Mouse (Mus musculus) forebrain, embryonic 16.5 days (tissue): Measurements from ENCODE around the gene Aoah. TPM values are rescaled to one million over a fixed set of nuclear protein-coding genes. Genes with fewer than 3 reads are reported as not detected.

ENCODE experiments used
- ATAC-seq: fragments of 200-750 bp; cut with Nextera tagmentation; 2 replicates; pipeline ENCODE4 v1.8.0; 2017; ENCODE audit warnings: mild to moderate bottlenecking, moderate library complexity
- H3K27ac ChIP-seq: fragments of 300-500 bp; sonication (generic); 2 replicates; pipeline ENCODE4 v1.5.1; 2014; ENCODE audit warnings: low read length, control low read depth
- H3K27me3 ChIP-seq: fragments of 300-500 bp; sonication (generic); replicated peaks from 2 replicates; pipeline ENCODE4 v1.6.1; 2014; ENCODE audit warnings: low read length; ENCODE audit not compliant: control insufficient read depth, insufficient read depth
- H3K36me3 ChIP-seq: fragments of 300-500 bp; sonication (generic); 2 replicates; pipeline ENCODE4 v1.6.1; 2014; ENCODE audit not compliant: control insufficient read depth, insufficient read depth
- H3K4me1 ChIP-seq: fragments of 300-500 bp; sonication (generic); replicated peaks from 2 replicates; pipeline ENCODE4 v1.6.1; 2014; ENCODE audit warnings: low read length; ENCODE audit not compliant: control insufficient read depth, insufficient read depth
- H3K4me2 ChIP-seq: fragments of 300-500 bp; sonication (generic); 2 replicates; pipeline ENCODE4 v1.6.1; 2014; ENCODE audit warnings: mild to moderate bottlenecking, low read length, control low read depth
- H3K4me3 ChIP-seq: fragments of 300-500 bp; sonication (generic); replicated peaks from 2 replicates; pipeline ENCODE4 v1.5.1; 2014; ENCODE audit warnings: mild to moderate bottlenecking, low read length, control low read depth
- H3K9ac ChIP-seq: fragments of 300-500 bp; sonication (generic); replicated peaks from 2 replicates; pipeline ENCODE4 v1.6.1; 2014; ENCODE audit warnings: low read depth, low read length, control low read depth
- H3K9me3 ChIP-seq: fragments of 300-500 bp; sonication (generic); 2 replicates; pipeline ENCODE4 v1.6.1; 2016; ENCODE audit warnings: low read length; ENCODE audit not compliant: control insufficient read depth
- WGBS: fragments of 180-500 bp; shearing (Covaris S2); extraction: QIAGEN DNeasy Blood & Tissue Kit; methylation state at CpG from one replicate; pipeline ENCODE4 v1.1.7; 2014; 5-methylcytosine and 5-hydroxymethylcytosine counted together
- polyA plus RNA-seq: library from polyadenylated mRNA; unstranded; fragments of >200 nt; fragmentation: Nextera tagmentation; extraction: Ambion mirVana; gene quantifications from 2 replicates; pipeline ENCODE4 v1.2.1, GENCODE M21; 2015

Aoah gene
- polyA plus RNA-seq: 0.51 and 0.63 TPM in 2 replicates

GRCm38 (mm10) chr13:20793901-20794300 is at the start of gene Aoah:
Aoah (plus strand) TSS chr13:20794113.
- no peak for ATAC-seq
- Histone ChIP-seq H3K4me1 (no peaks in the 10 kb centered on the region), H3K4me3 (no peak within 1 kb of the TSS), H3K27me3 (no peaks in the 10 kb centered on the region), H3K4me2 (no peak within 1 kb of the TSS), H3K9ac (no peak within 1 kb of the TSS), H3K36me3 (no peaks in the 10 kb centered on the region), H3K9me3 (no peaks in the 10 kb centered on the region), H3K27ac (no peak within 1 kb of the TSS)
- WGBS: 84% methylated on average over 4 of the region's 4 CpGs

GRCm38 (mm10) chr13:20754843-20755242 is 39.1 kb upstream of the Aoah start:
- H3K4me3 ChIP-seq: no peak overlapping the region
- no peaks in the 10 kb centered on the region for H3K9me3 ChIP-seq
- no peak overlapping the region for H3K27ac ChIP-seq
- WGBS: 75% methylated on average over 1 of the region's 1 CpGs
- no peak overlapping the region for H3K4me2 ChIP-seq
- no peaks in the 10 kb centered on the region for H3K4me1 ChIP-seq
- H3K27me3 ChIP-seq: no peaks in the 10 kb centered on the region
- no peak overlapping the region for H3K9ac ChIP-seq
- ATAC-seq: no peak
- no peaks in the 10 kb centered on the region for H3K36me3 ChIP-seq

- no peaks in the 10 kb centered on the region for H3K4me1 ChIP-seq
- H3K27ac ChIP-seq: no peak overlapping the region
- no peak overlapping the region for H3K4me3 ChIP-seq
- H3K9me3 ChIP-seq: no peaks in the 10 kb centered on the region
- H3K36me3 ChIP-seq: no peaks in the 10 kb centered on the region
- no peak for ATAC-seq
- H3K9ac ChIP-seq: no peak overlapping the region
- 80% methylated on average over 5 of the region's 5 CpGs for WGBS
- no peak overlapping the region for H3K4me2 ChIP-seq
- no peaks in the 10 kb centered on the region for H3K27me3 ChIP-seq
These were observed 10.3 kb upstream of the Aoah start for GRCm38 (mm10) chr13:20783648-20784047.

- Histone ChIP-seq H3K9me3 (no peaks in the 10 kb centered on the region), H3K9ac (no peak overlapping the region), H3K27me3 (no peaks in the 10 kb centered on the region), H3K4me3 (no peak overlapping the region), H3K36me3 (no peaks in the 10 kb centered on the region), H3K27ac (no peak overlapping the region), H3K4me1 (no peaks in the 10 kb centered on the region), H3K4me2 (no peak overlapping the region)
- 94% methylated on average over 6 of the region's 6 CpGs for WGBS
- no peak for ATAC-seq
These were observed 9.9 kb upstream of the Aoah start for GRCm38 (mm10) chr13:20784060-20784459.

- no peaks in the 10 kb centered on the region for H3K27me3 ChIP-seq
- no peak overlapping the region for H3K4me3 ChIP-seq
- no peaks in the 10 kb centered on the region for H3K36me3 ChIP-seq
- H3K4me2 ChIP-seq: no peak overlapping the region
- H3K27ac ChIP-seq: no peak overlapping the region
- ATAC-seq: no peak
- H3K4me1 ChIP-seq: no peaks in the 10 kb centered on the region
- no peak overlapping the region for H3K9ac ChIP-seq
- WGBS: 90% methylated on average over 7 of the region's 7 CpGs
- no peaks in the 10 kb centered on the region for H3K9me3 ChIP-seq
These were observed 8.0 kb upstream of the Aoah start for GRCm38 (mm10) chr13:20785960-20786359.

- Histone ChIP-seq H3K27ac (no peak overlapping the region), H3K4me2 (no peak overlapping the region), H3K4me1 (no peaks in the 10 kb centered on the region), H3K4me3 (no peak overlapping the region), H3K27me3 (no peaks in the 10 kb centered on the region), H3K36me3 (no peaks in the 10 kb centered on the region), H3K9ac (no peak overlapping the region), H3K9me3 (no peaks in the 10 kb centered on the region)
- 95% methylated on average over 1 of the region's 1 CpGs for WGBS
- ATAC-seq: no peak
These were observed 7.1 kb upstream of the Aoah start for GRCm38 (mm10) chr13:20786825-20787245.

- Histone ChIP-seq H3K27me3 (no peaks in the 10 kb centered on the region), H3K9ac (no peak overlapping the region), H3K36me3 (no peaks in the 10 kb centered on the region), H3K9me3 (no peaks in the 10 kb centered on the region), H3K27ac (no peak overlapping the region), H3K4me3 (no peak overlapping the region), H3K4me2 (no peak overlapping the region), H3K4me1 (no peaks in the 10 kb centered on the region)
- ATAC-seq: no peak
- WGBS: 84% methylated on average over 4 of the region's 4 CpGs
These were observed 6.0 kb upstream of the Aoah start for GRCm38 (mm10) chr13:20787952-20788351.

- Histone ChIP-seq H3K27ac (no peak overlapping the region), H3K9ac (no peak overlapping the region), H3K4me1 (no peaks in the 10 kb centered on the region), H3K36me3 (no peaks in the 10 kb centered on the region), H3K9me3 (no peaks in the 10 kb centered on the region), H3K4me2 (no peak overlapping the region), H3K4me3 (no peak overlapping the region), H3K27me3 (no peaks in the 10 kb centered on the region)
- ATAC-seq: no peak
- WGBS: 89% methylated on average over 3 of the region's 3 CpGs
These were observed 2.7 kb downstream of the Aoah start for GRCm38 (mm10) chr13:20796651-20797050.

GRCm38 (mm10) chr13:20798536-20798935 is 4.6 kb downstream of the Aoah start:
- Histone ChIP-seq H3K4me3 (no peak overlapping the region), H3K36me3 (no peaks in the 10 kb centered on the region), H3K4me1 (no peaks in the 10 kb centered on the region), H3K27ac (no peak overlapping the region), H3K9me3 (no peaks in the 10 kb centered on the region), H3K27me3 (no peaks in the 10 kb centered on the region), H3K9ac (no peak overlapping the region), H3K4me2 (no peak overlapping the region)
- no peak for ATAC-seq
- 61% methylated on average over 2 of the region's 2 CpGs for WGBS

GRCm38 (mm10) chr13:20799772-20800171 is 5.9 kb downstream of the Aoah start:
- Histone ChIP-seq H3K27me3 (no peaks in the 10 kb centered on the region), H3K9me3 (no peaks in the 10 kb centered on the region), H3K4me2 (no peak overlapping the region), H3K9ac (no peak overlapping the region), H3K4me1 (no peaks in the 10 kb centered on the region), H3K27ac (no peak overlapping the region), H3K4me3 (no peak overlapping the region), H3K36me3 (no peaks in the 10 kb centered on the region)
- no peak for ATAC-seq
- 75% methylated on average over 3 of the region's 3 CpGs for WGBS
